ENCODE assay signal across 22 mouse cellular contexts in genomic region chr10:107473497-107473896, GRCm38 (mm10). TPM values are rescaled to one million over a fixed set of nuclear protein-coding genes. Genes with fewer than 3 reads are reported as not detected.
DNase-seq lines count a peak whose midpoint lies in the region; ATAC-seq and TF ChIP-seq lines count a peak whose summit lies in the region.
"Had no signal": no experiment of that assay in that cellular context is flagged by ENCODE, and none has a peak within 500 bp of the region (broad histone marks: within the 10 kb centered on the region; RNA-seq: fewer than 3 reads in every experiment).

No protein-coding gene starts in this region.

- H3K27me3 ChIP-seq in forebrain, postnatal 0 days (ENCODE audit: insufficient read depth, low read length): no peaks in the 10 kb centered on the region
- H3K27me3 ChIP-seq in forebrain, embryonic 13.5 days: no peaks in the 10 kb centered on the region
- no peaks in the 10 kb centered on the region for H3K27me3 ChIP-seq in kidney, postnatal 0 days (ENCODE audit: insufficient read depth, low read length)
- H3K27me3 ChIP-seq in midbrain, postnatal 0 days (ENCODE audit: insufficient read depth, low read length): no peaks in the 10 kb centered on the region
- H3K27me3 ChIP-seq in midbrain, embryonic 15.5 days (replicated peaks): no peaks in the 10 kb centered on the region
- H3K27me3 ChIP-seq: heart, embryonic 13.5 days; hindbrain, embryonic 12.5 days; limb, embryonic 13.5 days; liver, embryonic 15.5 days; stomach, embryonic 15.5 days had no signal

- no peak overlapping the region for H3K4me2 ChIP-seq in forebrain, postnatal 0 days (ENCODE audit: low read depth)
- no peak overlapping the region for H3K4me2 ChIP-seq in forebrain, embryonic 13.5 days
- H3K4me2 ChIP-seq in kidney, postnatal 0 days (ENCODE audit: low read length): no peak overlapping the region
- no peak overlapping the region for H3K4me2 ChIP-seq in midbrain, postnatal 0 days (ENCODE audit: low read depth, low read length, poor library complexity, severe bottlenecking)
- H3K4me2 ChIP-seq in midbrain, embryonic 15.5 days: no peak overlapping the region
- H3K4me2 ChIP-seq: heart, embryonic 13.5 days; hindbrain, embryonic 12.5 days; limb, embryonic 13.5 days; liver, embryonic 15.5 days; stomach, embryonic 15.5 days had no signal

- H3K9ac ChIP-seq in forebrain, postnatal 0 days: no peak overlapping the region
- H3K9ac ChIP-seq in forebrain, embryonic 13.5 days: no peak overlapping the region
- H3K9ac ChIP-seq in kidney, postnatal 0 days (ENCODE audit: low read depth, low read length): no peak overlapping the region
- H3K9ac ChIP-seq in midbrain, postnatal 0 days (replicated peaks; ENCODE audit: low read length, poor library complexity, severe bottlenecking): no peak overlapping the region
- H3K9ac ChIP-seq in midbrain, embryonic 15.5 days: no peak overlapping the region
- H3K9ac ChIP-seq: heart, embryonic 13.5 days; hindbrain, embryonic 12.5 days; limb, embryonic 13.5 days; liver, embryonic 15.5 days; stomach, embryonic 15.5 days had no signal

- no peaks in the 10 kb centered on the region for H3K9me3 ChIP-seq in forebrain, postnatal 0 days (ENCODE audit: low read length)
- H3K9me3 ChIP-seq in forebrain, embryonic 13.5 days (replicated peaks): no peaks in the 10 kb centered on the region
- H3K9me3 ChIP-seq in kidney, postnatal 0 days (replicated peaks; ENCODE audit: low read length): no peaks in the 10 kb centered on the region
- H3K9me3 ChIP-seq in midbrain, postnatal 0 days (ENCODE audit: low read length): no peaks in the 10 kb centered on the region
- H3K9me3 ChIP-seq in midbrain, embryonic 15.5 days: no peaks in the 10 kb centered on the region
- H3K9me3 ChIP-seq: heart, embryonic 13.5 days; hindbrain, embryonic 12.5 days; limb, embryonic 13.5 days; liver, embryonic 15.5 days; stomach, embryonic 15.5 days had no signal

- no peak for DNase-seq in forebrain, postnatal 0 days
- DNase-seq in kidney, postnatal 0 days (ENCODE audit: low spot score): no peak
- DNase-seq in kidney, adult 18-20 months: no peak
- no peak for DNase-seq in midbrain, postnatal 0 days (ENCODE audit: low spot score)
- DNase-seq in embryo, embryonic 9.5 days (ENCODE audit: extremely low spot score): no peak
- DNase-seq: cerebellum, adult 9-11 months; right cerebral cortex, adult 18-20 months; spleen, adult 18-20 months; thymus, postnatal 14 days had no signal

- TF ChIP-seq CTCF in forebrain, postnatal 0 days (IDR thresholded peaks at IDR 0.05; ENCODE audit: low read depth): peak; percentile 32; the same call in 1 of the 2 replicates
- peak; percentile 35; the same call in 1 of the 2 replicates for TF ChIP-seq CTCF in kidney, postnatal 0 days (IDR thresholded peaks at IDR 0.05; ENCODE audit: low read depth)
- peak; percentile 39 for TF ChIP-seq CTCF in midbrain, postnatal 0 days (IDR thresholded peaks at IDR 0.05)

- 50% methylated on average over 2 of the region's 2 CpGs for WGBS in forebrain, postnatal 0 days
- 43% methylated on average over 2 of the region's 2 CpGs for WGBS in forebrain, embryonic 13.5 days
- WGBS in kidney, postnatal 0 days: 48% methylated on average over 2 of the region's 2 CpGs
- WGBS in midbrain, postnatal 0 days: 56% methylated on average over 2 of the region's 2 CpGs
- 59% methylated on average over 2 of the region's 2 CpGs for WGBS in midbrain, embryonic 15.5 days

- no peaks in the 10 kb centered on the region for H3K4me1 ChIP-seq in forebrain, postnatal 0 days (ENCODE audit: insufficient read depth)
- H3K4me1 ChIP-seq in forebrain, embryonic 13.5 days: no peaks in the 10 kb centered on the region
- no peaks in the 10 kb centered on the region for H3K4me1 ChIP-seq in kidney, postnatal 0 days (replicated peaks; ENCODE audit: insufficient read depth, low read length)
- no peaks in the 10 kb centered on the region; the same call in 1 of the 2 replicates for H3K4me1 ChIP-seq in midbrain, postnatal 0 days (ENCODE audit: insufficient read depth, low read length)
- no peaks in the 10 kb centered on the region for H3K4me1 ChIP-seq in midbrain, embryonic 15.5 days
- H3K4me1 ChIP-seq: heart, embryonic 13.5 days; hindbrain, embryonic 12.5 days; limb, embryonic 13.5 days; liver, embryonic 15.5 days; stomach, embryonic 15.5 days had no signal

- no peak for ATAC-seq in forebrain, postnatal 0 days
- no peak for ATAC-seq in forebrain, embryonic 13.5 days
- ATAC-seq in kidney, postnatal 0 days (replicated peaks; ENCODE audit: low FRiP score, low read depth): no peak
- no peak for ATAC-seq in midbrain, postnatal 0 days (ENCODE audit: low FRiP score)
- ATAC-seq in midbrain, embryonic 15.5 days (replicated peaks): no peak
- peak; percentile 27 to 39; a peak in 1 of 4 replicates for ATAC-seq in hematopoietic stem cell, adult 5-6 weeks (replicated peaks in 1 of 2; ENCODE audit: insufficient read depth in 1 of 2, low FRiP score in 2 of 2, low TSS enrichment in 1 of 2, low read depth in 1 of 2, poor library complexity in 2 of 2, severe bottlenecking in 2 of 2)
- ATAC-seq: activated CD4-positive, CD25-positive, alpha-beta regulatory T cell, adult 4 months; intestine, embryonic 16.5 days had no signal

- no peaks in the 10 kb centered on the region for H3K36me3 ChIP-seq in forebrain, postnatal 0 days (ENCODE audit: insufficient read depth)
- no peaks in the 10 kb centered on the region for H3K36me3 ChIP-seq in forebrain, embryonic 13.5 days (ENCODE audit: poor library complexity, severe bottlenecking)
- no peaks in the 10 kb centered on the region for H3K36me3 ChIP-seq in kidney, postnatal 0 days (ENCODE audit: insufficient read depth, low read length)
- H3K36me3 ChIP-seq in midbrain, postnatal 0 days (ENCODE audit: insufficient read depth, low read length): no peaks in the 10 kb centered on the region
- no peaks in the 10 kb centered on the region for H3K36me3 ChIP-seq in midbrain, embryonic 15.5 days (replicated peaks)
- H3K36me3 ChIP-seq: heart, embryonic 13.5 days; hindbrain, embryonic 12.5 days; limb, embryonic 13.5 days; liver, embryonic 15.5 days; stomach, embryonic 15.5 days had no signal

- no peak overlapping the region for H3K27ac ChIP-seq in forebrain, postnatal 0 days (ENCODE audit: low read depth, low read length)
- no peak overlapping the region for H3K27ac ChIP-seq in forebrain, embryonic 13.5 days
- no peak overlapping the region for H3K27ac ChIP-seq in kidney, postnatal 0 days
- no peak overlapping the region for H3K27ac ChIP-seq in midbrain, postnatal 0 days (ENCODE audit: low read depth, low read length)
- H3K27ac ChIP-seq in midbrain, embryonic 15.5 days: no peak overlapping the region
- H3K27ac ChIP-seq: heart, embryonic 13.5 days; hindbrain, embryonic 12.5 days; limb, embryonic 13.5 days; liver, embryonic 15.5 days; stomach, embryonic 15.5 days had no signal

- H3K4me3 ChIP-seq in forebrain, postnatal 0 days (ENCODE audit: low read depth, low read length): no peak overlapping the region
- H3K4me3 ChIP-seq in forebrain, embryonic 13.5 days: no peak overlapping the region
- no peak overlapping the region for H3K4me3 ChIP-seq in kidney, postnatal 0 days (replicated peaks; ENCODE audit: low read depth, low read length)
- no peak overlapping the region for H3K4me3 ChIP-seq in midbrain, postnatal 0 days (ENCODE audit: low read depth, low read length)
- no peak overlapping the region for H3K4me3 ChIP-seq in midbrain, embryonic 15.5 days
- H3K4me3 ChIP-seq: heart, embryonic 13.5 days; hindbrain, embryonic 12.5 days; limb, embryonic 13.5 days; liver, embryonic 15.5 days; stomach, embryonic 15.5 days had no signal

RNA-seq across cellular contexts. Expression of gene Myf5, which starts 12.4 kb away (rescaled TPM):
- total RNA-seq in forebrain, postnatal 0 days (2014; rRNA removed): not detected in 2 replicates
- polyA plus RNA-seq in forebrain, postnatal 0 days (2015; fragmentation: Nextera tagmentation; extraction: Ambion mirVana): not detected in 2 replicates
- polyA plus RNA-seq in forebrain, embryonic 13.5 days (2015; fragmentation: Nextera tagmentation; extraction: Ambion mirVana): not detected in 2 replicates
- 0.05 TPM in 1 of 2 replicates, not detected in the other for polyA plus RNA-seq in kidney, postnatal 0 days (2015; fragmentation: Nextera tagmentation; extraction: Ambion mirVana)
- total RNA-seq in midbrain, postnatal 0 days (2014; rRNA removed): not detected in 2 replicates
- polyA plus RNA-seq in midbrain, postnatal 0 days (2015; fragmentation: Nextera tagmentation; extraction: Ambion mirVana): 0.07 TPM in 1 of 2 replicates, not detected in the other
- polyA plus RNA-seq in midbrain, embryonic 15.5 days (2015; fragmentation: Nextera tagmentation; extraction: Ambion mirVana): not detected in 2 replicates
- total RNA-seq in hematopoietic stem cell, adult 5-6 weeks (2017): not detected in 2 replicates
- total RNA-seq: layer of hippocampus, adult 8-10 months; megakaryocyte, adult 5-6 weeks; neutrophil, adult 5-6 weeks had no signal

RNA-seq across cellular contexts. Expression of gene Myf6, which starts 21.0 kb away (rescaled TPM):
- 0.38 TPM in 1 of 2 replicates, not detected in the other for total RNA-seq in forebrain, postnatal 0 days (2014; rRNA removed)
- not detected in 2 replicates for polyA plus RNA-seq in forebrain, postnatal 0 days (2015; fragmentation: Nextera tagmentation; extraction: Ambion mirVana)
- polyA plus RNA-seq in forebrain, embryonic 13.5 days (2015; fragmentation: Nextera tagmentation; extraction: Ambion mirVana): not detected in 2 replicates
- not detected in 2 replicates for polyA plus RNA-seq in kidney, postnatal 0 days (2015; fragmentation: Nextera tagmentation; extraction: Ambion mirVana)
- total RNA-seq in midbrain, postnatal 0 days (2014; rRNA removed): not detected in 2 replicates
- polyA plus RNA-seq in midbrain, postnatal 0 days (2015; fragmentation: Nextera tagmentation; extraction: Ambion mirVana): not detected in 2 replicates
- polyA plus RNA-seq in midbrain, embryonic 15.5 days (2015; fragmentation: Nextera tagmentation; extraction: Ambion mirVana): not detected in 2 replicates
- not detected in 2 replicates for total RNA-seq in hematopoietic stem cell, adult 5-6 weeks (2017)
- total RNA-seq: layer of hippocampus, adult 8-10 months; megakaryocyte, adult 5-6 weeks; neutrophil, adult 5-6 weeks had no signal
- polyA plus RNA-seq: hindbrain, embryonic 12.5 days; intestine, embryonic 16.5 days; stomach, embryonic 15.5 days had no signal

Comparison
In these comparisons a context has a peak if more than half of its experiments do, and no peak if none do; other contexts are left out.
1. ATAC-seq: peak in hematopoietic stem cell, adult 5-6 weeks (2 of 2); none in forebrain, postnatal 0 days (single experiment), forebrain, embryonic 13.5 days (single experiment), kidney, postnatal 0 days (single experiment), midbrain, postnatal 0 days (single experiment) and midbrain, embryonic 15.5 days (single experiment).
2. Peak in every context shown above with its lines, with median percentiles within 50 percentile points of each other: CTCF ChIP-seq.